Mouse (Mus musculus): ENCODE results near the gene Abca13.
"Not testable (repeated sequence)": the region's sequence is repeated elsewhere in the genome, so short reads cannot be mapped to it uniquely, and the experiment has no call there.

Abca13 gene

DNA sequence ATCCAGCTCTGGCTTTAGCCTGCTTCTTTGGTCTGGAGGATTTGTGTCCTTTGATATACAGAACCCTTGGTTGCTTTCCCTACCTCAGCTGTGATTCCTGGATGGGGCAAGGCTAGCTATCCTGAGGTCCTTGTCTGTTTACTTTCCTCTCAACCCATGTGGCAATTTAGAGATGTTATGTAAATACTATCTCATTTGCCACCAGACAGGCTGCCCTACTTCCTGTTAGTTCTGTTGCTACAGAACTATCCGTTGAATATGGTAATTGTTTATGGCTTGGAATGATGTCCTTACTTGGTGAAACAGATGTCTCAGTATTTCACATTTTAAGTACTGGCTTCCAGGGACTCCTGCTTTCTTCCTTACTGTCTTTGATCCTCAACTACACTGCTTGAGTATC is 107.9 kb downstream of the Abca13 start:
- DNase-seq, result no peak

DNA sequence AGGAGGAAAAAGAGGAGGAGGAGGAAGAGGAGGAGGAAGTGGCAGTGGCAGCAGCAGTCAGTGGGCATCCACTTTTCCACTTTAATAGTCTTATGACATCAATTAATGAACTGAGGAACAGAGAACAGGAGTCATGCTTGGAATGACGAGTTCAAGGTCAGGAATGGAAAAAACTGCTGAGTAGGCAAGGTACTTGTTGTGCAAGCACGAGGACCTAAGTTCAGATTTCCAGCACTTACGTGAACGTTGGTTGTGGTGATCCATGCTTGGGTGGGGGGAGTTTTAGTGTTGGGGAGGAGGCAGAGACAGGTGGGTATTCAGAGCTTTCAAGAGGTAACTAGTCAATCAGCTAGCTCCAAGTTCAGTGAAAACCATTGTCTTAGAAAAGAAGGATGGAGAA is 113.7 kb downstream of the Abca13 start:
- DNase-seq, result no peak

DNA sequence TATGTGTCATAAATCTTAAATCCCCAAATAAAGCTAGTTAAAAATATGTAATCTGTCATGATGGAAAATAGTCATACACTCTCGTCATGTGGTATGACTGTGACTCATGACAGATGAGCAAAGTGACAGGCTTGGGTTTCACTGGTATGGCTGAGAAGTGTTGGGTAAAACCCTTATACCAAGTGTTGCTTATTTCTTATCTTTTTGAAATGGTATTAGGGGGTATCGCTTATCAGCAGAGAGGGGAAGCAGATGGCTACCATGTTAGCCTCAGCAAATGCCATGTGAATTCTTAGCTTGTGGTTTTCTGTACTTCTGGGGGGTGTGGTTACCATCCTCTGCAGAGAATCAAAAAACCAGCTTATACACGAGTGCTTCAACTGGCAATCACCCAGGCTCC is 124.8 kb downstream of the Abca13 start:
- no peak for DNase-seq

DNA sequence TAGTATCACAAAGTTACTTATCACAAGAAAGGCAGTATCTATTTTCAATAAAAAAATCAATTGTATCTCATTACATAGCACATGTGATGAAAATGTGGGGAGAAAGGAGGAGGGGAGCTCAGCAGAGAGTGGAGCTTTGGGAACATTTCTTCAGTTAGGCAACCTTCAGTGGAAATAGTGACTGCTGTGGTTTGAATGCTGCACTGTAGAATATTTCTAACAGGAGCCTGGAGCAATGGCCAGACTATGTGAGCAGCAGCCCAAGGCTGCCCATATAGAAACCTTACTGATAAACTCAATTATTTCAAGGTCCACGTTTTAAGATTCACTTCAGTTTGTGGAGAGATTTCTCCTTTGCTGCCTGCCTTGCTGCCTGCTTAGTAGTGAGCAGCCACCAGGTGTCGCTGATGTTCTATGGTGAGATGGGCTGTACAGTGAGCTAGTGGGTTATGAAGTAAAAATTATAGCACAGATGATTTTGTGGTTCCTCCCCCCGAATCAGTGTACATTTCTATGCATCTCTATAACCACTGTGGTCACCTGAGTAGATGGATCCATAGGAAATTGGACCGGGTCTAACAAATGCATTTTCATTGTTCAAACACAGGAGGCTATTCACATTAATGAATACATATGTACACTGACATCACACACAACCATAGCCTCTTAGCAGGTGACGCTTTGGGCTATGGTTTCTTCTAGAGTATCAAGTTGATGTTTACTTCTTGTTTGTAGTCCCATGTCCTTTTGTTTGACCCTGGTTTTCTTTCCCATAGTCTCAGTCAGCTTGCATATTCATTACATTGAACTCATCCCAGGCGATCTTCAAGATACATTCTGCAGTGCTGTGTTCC is 125.6 kb downstream of the Abca13 start:
- peak; percentile 21 for DNase-seq

DNA sequence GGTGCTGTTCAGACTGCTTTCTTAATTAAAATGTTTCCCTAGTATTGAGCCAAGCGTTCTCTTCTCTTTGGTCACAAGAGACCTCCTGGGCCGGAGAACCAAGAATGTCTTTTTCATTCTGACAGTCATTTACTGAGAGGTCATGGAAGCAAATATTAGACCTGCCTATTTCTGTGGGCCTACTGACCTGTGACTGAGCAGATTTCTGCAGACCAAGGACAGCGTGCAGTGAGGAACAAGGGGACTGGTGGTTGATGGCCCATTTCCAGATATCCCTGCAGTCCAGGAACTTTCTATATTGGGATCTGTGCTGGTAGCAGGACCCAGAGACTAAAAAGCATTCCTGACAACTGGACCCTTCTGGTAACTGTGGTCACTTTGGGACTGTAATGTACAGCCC is 146.4 kb downstream of the Abca13 start:
- DNase-seq, result no peak

DNA sequence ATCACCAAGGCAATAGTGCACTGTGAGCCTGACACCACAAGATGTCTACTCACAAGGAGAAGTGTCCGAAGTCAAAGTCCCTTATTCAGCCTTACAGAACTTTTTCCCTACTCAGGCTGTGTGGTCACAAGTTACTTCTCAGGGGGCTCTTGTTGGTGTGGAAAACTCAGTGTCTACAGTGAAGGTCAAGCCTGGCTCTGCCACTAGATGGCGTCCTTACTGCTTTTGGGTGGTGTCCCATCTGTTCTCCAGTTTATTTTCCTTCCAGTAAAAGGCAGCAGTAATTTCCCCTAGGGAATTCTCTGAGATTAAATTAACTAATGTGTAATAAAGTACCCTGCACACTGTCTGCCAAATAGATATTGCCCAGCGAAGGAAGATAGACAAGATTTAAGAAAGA is 156.0 kb downstream of the Abca13 start:
- no peak for DNase-seq

DNA sequence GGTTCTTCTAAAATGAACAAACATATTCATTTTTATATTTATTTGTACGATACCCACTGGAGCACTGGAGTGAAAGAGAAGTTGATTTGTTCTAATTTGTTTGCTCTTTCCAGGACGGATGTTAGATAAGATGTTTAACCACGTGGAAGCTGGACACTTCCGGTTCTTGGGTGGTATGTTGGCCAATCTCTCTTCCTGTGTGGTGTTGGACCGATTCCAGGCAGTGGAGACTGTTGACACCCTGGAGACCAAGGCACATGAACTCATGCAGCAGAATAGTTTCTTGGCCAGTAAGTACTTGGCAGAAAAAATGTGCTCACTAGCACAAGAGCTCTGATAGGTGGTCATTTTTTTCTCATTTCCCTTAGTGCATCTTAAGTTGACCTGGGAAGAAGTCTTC is 181.4 kb downstream of the Abca13 start:
- DNase-seq, result no peak

DNA sequence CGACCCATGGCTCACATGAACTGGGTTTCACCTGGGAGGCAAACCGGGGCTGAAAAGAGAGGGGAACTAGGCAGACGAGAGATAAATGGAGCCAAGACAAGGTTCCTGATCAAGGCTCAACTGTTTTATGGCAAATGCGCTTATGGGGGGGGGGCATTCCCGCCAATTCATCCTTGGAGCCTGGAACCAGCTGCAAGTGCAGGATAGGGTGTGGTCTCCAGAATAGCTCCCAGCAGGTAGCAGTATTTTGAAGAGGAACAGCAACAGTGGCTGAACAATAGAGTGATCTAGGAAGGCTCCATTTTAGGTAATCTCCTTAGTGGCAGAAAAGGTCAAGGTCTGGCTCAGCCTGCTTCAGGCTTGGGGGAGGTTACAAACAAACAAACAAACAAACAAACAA is 182.7 kb downstream of the Abca13 start:
- not testable (repeated sequence) for DNase-seq

DNA sequence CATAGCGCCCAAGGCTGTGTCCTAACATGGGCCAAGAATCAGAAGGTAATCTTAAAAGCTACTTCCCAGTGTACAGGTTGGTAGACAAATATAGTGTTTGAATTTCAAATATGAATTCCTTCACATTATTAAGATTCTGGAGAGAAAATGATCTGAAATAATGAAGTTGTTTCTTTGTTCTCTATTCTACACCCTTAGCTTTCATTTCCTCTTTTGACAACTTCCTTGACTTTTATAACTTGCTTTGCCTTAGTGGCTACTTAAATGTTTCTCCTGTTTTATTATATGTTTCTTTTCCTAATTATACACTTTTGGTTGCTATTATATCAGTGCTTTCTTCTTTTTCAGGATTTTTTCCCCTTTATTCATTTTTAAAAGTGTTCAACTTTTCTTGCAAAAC is 196.8 kb downstream of the Abca13 start:
- DNase-seq, result no peak

DNA sequence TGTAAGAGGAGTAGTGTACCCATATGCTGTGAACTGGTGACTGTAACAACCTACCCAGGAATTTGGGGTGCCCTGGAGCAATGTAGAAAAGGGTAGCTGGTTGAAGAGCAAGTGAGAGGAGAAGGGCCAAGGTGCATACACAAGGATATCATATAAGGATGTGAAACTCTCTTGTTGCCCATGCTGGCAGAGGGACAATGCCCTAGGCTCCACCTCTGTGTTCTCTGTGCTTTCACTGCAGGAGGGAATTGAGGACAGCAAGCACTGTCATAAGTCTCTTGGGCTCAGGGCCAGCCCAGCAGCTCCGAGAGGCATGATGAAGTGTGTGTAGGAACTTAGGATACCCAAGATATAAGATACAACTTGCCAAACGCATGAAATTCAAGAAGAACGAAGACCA is 225.2 kb downstream of the Abca13 start:
- DNase-seq, result no peak

DNA sequence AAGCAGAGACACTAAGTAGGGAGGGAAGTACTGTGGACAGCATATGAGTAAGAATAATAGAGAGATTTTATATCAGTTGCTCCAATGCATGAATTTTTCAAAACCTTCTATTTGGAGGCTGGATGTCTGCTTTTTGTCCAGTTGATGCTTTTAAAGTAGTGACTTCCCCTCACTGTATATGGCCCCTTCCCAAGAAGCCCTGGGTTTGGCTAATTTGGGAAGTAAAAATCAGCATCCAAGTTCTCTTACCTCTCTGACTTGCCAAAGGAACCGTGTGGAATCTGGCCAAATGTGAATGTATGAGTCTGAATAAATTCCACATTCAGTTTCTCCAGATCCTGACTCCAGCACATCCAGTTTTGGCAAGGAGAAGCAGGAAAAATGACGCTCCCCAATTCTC is 228.5 kb downstream of the Abca13 start:
- DNase-seq, result no peak

DNA sequence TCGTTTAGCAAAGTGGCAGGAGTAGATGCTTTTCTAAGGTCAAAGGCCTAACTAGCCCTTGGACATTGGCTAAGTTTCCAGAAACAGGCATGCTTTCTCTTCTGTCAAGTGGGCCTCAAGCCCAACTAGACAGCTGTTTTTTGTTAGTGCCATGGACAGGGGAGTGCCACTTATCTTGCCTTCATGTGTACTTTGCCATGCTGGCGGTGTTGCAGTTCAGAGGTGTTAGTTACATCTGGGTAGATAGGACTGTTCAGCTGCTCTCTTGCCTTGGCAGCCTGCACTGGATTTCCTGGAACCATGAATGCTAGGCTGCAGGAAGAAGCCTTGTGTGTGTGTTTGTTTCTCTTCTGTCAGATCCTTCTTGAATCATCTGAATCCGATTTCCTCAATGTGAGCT is 235.7 kb downstream of the Abca13 start:
- DNase-seq, result no peak

DNA sequence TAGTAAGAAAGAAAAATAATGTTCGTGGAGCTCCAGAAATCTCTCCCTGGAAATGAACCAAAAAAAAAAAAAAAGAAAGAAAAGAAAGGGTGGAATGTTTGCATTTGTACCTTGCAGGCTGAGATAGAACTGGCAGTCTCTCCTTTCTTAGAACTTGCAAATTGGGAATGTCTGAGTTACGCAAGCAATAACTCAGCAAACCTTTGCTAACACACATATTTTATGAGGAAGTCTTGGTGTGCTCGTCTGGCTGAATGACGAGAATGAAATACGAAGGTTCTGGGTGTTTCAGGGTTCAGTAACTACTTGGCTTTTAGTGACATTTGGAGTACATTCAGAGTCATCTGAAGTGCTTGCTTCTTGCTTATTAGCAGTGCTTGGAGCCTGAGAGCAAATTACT is 241.1 kb downstream of the Abca13 start:
- DNase-seq, result no peak

DNA sequence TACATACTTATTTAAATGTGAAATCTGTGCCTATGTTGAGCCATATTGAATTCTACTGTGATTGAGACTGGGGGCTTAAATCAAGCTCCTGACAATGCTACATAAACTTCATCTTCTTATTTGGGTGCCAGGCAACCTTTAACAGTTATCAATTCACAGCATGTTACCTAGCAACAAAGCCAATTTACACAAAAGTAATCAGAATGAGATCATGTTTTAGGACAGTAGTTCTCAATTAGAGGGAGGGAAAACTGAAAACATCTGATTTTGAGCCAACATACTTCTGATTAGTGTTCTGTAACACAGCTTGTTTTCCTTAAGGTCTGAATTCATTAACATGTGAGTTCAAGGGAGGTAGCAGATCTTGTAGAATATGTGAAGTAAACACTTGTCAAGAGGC is 244.9 kb downstream of the Abca13 start:
- no peak for DNase-seq

DNA sequence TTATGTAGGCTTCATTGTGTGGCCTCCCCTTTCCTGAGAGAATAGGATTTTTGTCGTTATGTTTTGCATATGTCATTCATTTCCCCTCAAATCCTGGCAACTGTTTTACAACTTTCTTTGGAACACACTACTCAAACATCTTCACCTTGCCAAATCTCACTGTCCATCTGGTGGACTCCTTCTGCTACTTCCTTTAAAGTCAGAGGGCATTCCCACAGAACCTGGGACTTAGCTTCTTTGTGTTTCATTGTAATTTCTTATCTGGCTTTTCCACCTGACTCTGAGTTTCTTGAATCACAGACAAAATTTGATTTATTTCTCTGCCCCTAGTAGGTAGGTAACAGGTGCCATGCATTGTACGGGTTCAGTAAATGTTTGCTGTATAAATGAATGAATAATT is 248.0 kb downstream of the Abca13 start:
- DNase-seq, result no peak

DNA sequence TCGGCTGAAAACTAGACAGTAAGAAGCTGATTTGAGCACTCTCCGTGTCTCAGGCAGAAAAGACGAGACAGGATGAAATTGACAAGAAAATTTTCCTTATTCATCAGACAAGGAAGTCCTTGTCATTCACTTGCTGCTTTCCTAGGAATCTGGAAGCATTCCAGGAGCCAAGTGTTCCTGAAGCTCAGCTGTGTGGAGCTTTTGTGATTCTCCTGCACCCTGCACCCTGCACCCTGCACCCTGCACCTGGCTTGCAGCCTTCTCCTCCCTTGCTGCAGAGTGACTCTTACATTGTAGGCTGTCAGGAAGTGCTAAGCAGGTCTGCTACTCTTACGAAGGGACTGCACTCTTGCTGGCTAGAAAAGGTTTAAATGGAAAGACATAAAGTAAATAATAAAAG is 249.4 kb downstream of the Abca13 start:
- DNase-seq, result no peak

DNA sequence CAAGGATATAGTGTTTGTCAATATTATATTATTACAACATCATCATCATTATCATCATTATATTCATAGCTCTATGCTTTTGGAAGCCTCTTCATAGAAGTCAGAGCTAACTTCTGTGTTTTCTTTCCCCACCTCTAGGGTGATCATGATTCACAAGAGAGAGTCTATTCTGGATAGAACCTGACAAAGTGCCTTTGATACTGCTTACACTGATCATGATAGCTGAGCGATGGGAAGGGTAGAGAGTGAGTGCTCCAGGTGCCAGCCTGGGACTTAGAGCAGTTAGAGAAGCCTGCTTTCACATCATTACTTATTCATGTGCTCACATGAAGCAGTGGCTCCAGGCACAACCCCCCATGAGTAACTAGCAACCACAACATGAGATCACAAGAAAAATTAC is 280.7 kb downstream of the Abca13 start:
- DNase-seq, result no peak

DNA sequence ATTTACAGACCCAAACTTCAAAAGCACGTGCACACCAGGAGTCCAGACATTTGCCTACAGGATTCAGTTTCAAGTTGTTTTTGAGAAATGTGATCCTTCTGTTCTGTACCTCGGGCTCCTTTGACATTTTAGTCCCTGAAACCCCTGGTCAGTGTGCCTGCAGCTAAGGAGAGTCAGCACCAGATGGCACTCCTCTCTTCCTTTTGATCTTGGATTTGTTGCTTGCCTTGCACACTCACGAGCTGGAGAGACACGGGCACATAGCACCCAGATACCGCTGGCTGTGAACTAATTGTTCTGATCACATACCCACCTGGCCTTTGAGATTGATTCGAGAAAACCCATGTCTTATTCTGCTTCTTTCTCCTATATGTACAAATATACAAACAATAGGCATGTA is 289.8 kb downstream of the Abca13 start:
- DNase-seq, result peak; percentile 3

DNA sequence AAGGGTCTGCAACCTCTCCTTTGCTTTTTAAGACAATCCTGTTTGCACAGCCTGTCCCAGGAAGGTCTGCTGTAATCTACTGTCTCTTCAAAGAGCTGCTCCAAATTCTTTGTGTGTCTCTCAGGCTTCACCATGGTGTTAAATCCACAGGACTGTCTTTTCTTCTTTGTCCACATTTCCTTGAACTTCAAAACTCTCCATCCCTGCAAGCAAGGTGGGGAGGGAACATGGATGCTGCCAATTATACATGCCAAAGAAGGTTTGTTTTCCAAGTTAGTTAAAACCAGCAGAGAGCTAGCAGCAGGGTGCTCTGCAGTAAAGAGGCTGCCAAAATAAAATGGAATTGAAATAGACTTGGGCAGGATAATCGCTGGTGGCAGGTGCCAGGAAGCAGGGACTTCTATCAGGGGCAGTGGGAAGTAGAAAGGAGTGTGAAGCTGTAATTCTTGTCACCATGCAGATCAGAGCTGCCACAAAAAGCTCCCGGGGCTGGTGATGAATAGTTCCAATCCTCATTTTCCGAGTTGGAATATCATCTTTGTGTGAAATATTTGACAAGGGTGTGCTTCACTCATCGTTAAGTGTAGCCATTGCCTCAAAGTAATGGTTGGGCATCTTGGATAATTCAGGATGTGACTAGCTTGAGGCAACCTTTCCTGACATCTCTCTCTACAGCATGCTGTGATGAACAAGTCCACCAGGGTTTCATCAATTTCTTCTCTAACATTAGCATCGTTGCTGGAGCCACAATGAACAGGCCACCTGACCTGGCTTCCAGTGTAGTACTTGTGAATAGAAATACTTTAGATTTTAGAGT is 308.8 kb downstream of the Abca13 start:
- no peak for DNase-seq

DNA sequence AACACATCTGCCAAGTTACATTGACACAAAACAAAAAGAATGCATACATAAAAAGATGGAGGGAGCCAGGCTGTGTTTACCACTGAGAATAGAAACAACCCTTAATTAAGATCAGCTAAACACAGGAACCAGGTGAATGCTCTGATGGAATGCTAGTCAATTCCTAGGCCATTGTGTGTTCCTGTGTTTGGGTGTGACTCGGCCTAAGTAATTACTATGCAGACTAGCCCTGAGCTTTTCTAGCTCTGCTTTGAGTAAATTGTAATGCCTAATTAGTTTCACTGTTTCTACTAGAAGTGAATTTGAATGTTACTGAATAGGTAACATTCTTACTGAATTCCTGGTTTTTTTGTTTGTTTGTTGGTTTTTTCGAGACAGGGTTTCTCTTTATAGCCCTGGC is 323.2 kb downstream of the Abca13 start:
- DNase-seq, result not testable (repeated sequence)

DNA sequence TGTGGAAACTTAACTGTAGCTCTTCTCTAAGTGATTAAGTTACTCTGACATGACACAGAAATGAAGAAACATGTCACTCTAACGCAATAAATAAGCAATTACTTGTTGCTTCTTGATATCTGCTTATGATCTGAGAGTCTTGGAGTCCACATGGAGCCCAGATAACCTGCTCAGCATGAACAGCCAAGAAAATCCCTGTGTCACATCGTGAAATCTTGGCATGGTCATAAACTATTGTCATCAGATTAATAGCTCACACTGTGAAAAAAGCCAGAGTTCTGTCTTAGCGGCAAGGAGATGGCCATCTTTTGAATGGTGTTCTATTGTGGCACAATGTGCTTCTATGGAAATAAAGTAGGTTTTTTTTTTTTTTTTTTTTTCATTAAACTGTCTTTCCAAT is 336.8 kb downstream of the Abca13 start:
- no peak for DNase-seq

DNA sequence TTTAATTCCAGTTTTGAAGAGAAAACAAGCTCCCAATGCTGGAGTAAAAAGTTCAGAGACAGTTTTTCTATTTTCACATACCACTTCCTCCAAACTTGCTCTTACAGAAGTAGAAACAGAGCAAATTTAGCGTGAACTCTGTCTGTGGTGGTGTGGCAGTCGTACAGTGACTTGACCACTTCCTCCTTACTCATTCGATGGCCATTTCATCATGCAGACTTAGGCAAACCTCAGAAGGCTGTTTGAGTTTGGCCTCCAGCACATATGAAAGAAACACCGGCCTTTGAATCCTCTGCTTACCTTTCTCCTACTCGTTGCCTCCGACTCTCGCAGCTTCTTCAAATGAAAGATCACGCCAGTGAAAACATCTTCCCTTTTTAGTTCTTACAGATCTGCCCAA is 340.0 kb downstream of the Abca13 start:
- no peak for DNase-seq

DNA sequence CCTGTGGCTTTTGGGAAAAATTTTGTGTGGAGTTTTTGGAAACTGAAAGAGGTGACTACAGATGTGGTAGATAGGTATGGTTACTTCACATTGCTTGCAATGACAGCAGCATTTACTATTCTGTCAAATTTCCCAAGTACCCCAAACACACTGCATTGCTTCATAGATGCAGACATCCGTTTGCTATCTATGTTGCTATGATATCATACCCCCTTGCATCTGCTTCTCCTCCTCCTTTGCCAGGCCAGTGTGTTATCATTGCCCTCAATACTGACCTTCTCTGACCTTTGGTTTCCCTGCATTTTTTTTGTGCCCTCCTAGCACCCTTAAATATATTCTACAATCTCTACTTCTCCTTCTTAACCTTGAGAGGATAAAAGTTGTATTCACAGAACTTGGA is 341.4 kb downstream of the Abca13 start:
- DNase-seq, result no peak

DNA sequence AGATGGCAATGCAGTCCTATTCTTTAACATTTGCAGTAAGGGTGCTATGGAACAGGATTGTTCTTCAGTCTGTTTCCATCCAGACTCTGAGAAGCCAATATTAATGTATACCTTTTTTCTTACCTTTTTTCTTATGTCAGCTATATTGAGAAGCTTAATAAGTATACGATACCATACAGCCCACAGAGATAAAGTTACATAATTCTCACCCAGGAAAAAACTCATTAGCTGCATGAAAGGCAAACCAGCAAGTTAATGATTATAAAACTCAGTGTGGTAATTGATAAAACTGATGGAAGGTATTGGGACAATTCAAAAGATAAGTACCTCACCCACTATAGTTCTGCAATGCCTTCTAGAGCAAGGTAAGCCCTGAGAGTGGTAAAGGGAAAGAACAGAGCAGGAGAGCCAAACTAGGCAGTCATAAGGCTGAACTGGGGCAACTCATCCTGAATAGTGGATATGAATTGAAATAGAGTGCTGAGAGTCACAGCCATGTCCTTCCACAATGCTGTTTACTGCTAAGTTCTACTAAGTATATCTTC is 342.0 kb downstream of the Abca13 start:
- no peak for DNase-seq

Measured in cerebellum, adult 11 months (tissue).